Mouse (Mus musculus): ENCODE results near the gene Zfp871. TPM values are rescaled to one million over a fixed set of nuclear protein-coding genes. Genes with fewer than 3 reads are reported as not detected.
"Not testable (repeated sequence)": the region's sequence is repeated elsewhere in the genome, so short reads cannot be mapped to it uniquely, and the experiment has no call there.

Gene Zfp871
- polyA plus RNA-seq, 1 experiment from 2014 or later = 27.0 TPM

GRCm38 (mm10) chr17:32729029-32729428 is 59.1 kb downstream of the Zfp871 start:
- Histone ChIP-seq H3K4me2 (replicated peaks) (no peak overlapping the region), H3K36me3 (no peaks in the 10 kb centered on the region), H3K4me1 (no peaks in the 10 kb centered on the region), H3K9ac (no peak overlapping the region), H3K27ac (replicated peaks) (no peak overlapping the region), H3K4me3 (replicated peaks) (no peak overlapping the region), H3K9me3 (replicated peaks) (no peaks in the 10 kb centered on the region), H3K27me3 (no peaks in the 10 kb centered on the region)
- ATAC-seq (ENCODE audit: insufficient number of reproducible peaks, low FRiP score, low TSS enrichment, low read depth) = no peak
- 73% methylated on average over 3 of the region's 3 CpGs for WGBS

- H3K27me3 ChIP-seq; H3K36me3 ChIP-seq; H3K9me3 ChIP-seq (replicated peaks); H3K4me2 ChIP-seq (replicated peaks); H3K9ac ChIP-seq; H3K4me3 ChIP-seq (replicated peaks); H3K27ac ChIP-seq (replicated peaks); H3K4me1 ChIP-seq: not testable (repeated sequence)
- ATAC-seq (ENCODE audit: insufficient number of reproducible peaks, low FRiP score, low TSS enrichment, low read depth) = peak; percentile 43; the same call in 1 of the 2 replicates
Measured at GRCm38 (mm10) chr17:32726360-32726759, 61.7 kb downstream of the Zfp871 start.

- Histone ChIP-seq H3K9me3 (replicated peaks) (no peaks in the 10 kb centered on the region; the same call in 1 of the 2 replicates), H3K27me3 (no peaks in the 10 kb centered on the region), H3K36me3 (no peaks in the 10 kb centered on the region), H3K4me1 (no peaks in the 10 kb centered on the region), H3K4me3 (replicated peaks) (no peak overlapping the region), H3K4me2 (replicated peaks) (no peak overlapping the region), H3K9ac (no peak overlapping the region), H3K27ac (replicated peaks) (no peak overlapping the region)
- 75% methylated on average over 7 of the region's 7 CpGs for WGBS
- no peak for ATAC-seq (ENCODE audit: insufficient number of reproducible peaks, low FRiP score, low TSS enrichment, low read depth)
Measured at GRCm38 (mm10) chr17:32722771-32723170, 65.3 kb downstream of the Zfp871 start.

GRCm38 (mm10) chr17:32722151-32722550 is 65.9 kb downstream of the Zfp871 start:
- not testable (repeated sequence) for H3K27ac ChIP-seq (replicated peaks); H3K9me3 ChIP-seq (replicated peaks); H3K4me3 ChIP-seq (replicated peaks); H3K4me2 ChIP-seq (replicated peaks); H3K9ac ChIP-seq; H3K27me3 ChIP-seq; H3K36me3 ChIP-seq; H3K4me1 ChIP-seq; ATAC-seq (ENCODE audit: insufficient number of reproducible peaks, low FRiP score, low TSS enrichment, low read depth)
- WGBS = 80% methylated on average over 1 of the region's 1 CpGs

Other genes starting within 250 kb of the Zfp871 start
- gene Cyp4f37, start 167.0 kb downstream of the Zfp871 start, polyA plus RNA-seq (2015; fragmentation: Nextera tagmentation; extraction: Ambion mirVana) = not detected in 2 replicates
- gene Cyp4f40, start 129.4 kb downstream of the Zfp871 start, polyA plus RNA-seq (2015; fragmentation: Nextera tagmentation; extraction: Ambion mirVana) = 0.12 TPM in 2 replicates
- 0.56 and 0.72 TPM in 2 replicates for gene Cyp4f15, start 102.7 kb downstream of the Zfp871 start, polyA plus RNA-seq (2015; fragmentation: Nextera tagmentation; extraction: Ambion mirVana)
- gene Zfp811, start 21.6 kb upstream of the Zfp871 start, polyA plus RNA-seq (2015; fragmentation: Nextera tagmentation; extraction: Ambion mirVana) = 3.8 and 4.0 TPM in 2 replicates
- 15.4 and 16.5 TPM in 2 replicates for gene Zfp799, start 42.0 kb upstream of the Zfp871 start, polyA plus RNA-seq (2015; fragmentation: Nextera tagmentation; extraction: Ambion mirVana)
- 5.6 and 6.9 TPM in 2 replicates for gene Zfp870, start 103.4 kb upstream of the Zfp871 start, polyA plus RNA-seq (2015; fragmentation: Nextera tagmentation; extraction: Ambion mirVana)
- gene Cyp4f14, start 129.1 kb upstream of the Zfp871 start, polyA plus RNA-seq (2015; fragmentation: Nextera tagmentation; extraction: Ambion mirVana) = not detected in 2 replicates
- 15.9 and 17.7 TPM in 2 replicates for gene Cyp4f13, start 159.1 kb upstream of the Zfp871 start, polyA plus RNA-seq (2015; fragmentation: Nextera tagmentation; extraction: Ambion mirVana)
- gene Zfp472, start 177.5 kb upstream of the Zfp871 start, polyA plus RNA-seq (2015; fragmentation: Nextera tagmentation; extraction: Ambion mirVana) = 10.5 and 11.2 TPM in 2 replicates
- 11.7 and 13.7 TPM in 2 replicates for gene Zfp952, start 204.8 kb upstream of the Zfp871 start, polyA plus RNA-seq (2015; fragmentation: Nextera tagmentation; extraction: Ambion mirVana)
- 13.7 and 13.9 TPM in 2 replicates for gene Zfp763, start 245.1 kb upstream of the Zfp871 start, polyA plus RNA-seq (2015; fragmentation: Nextera tagmentation; extraction: Ambion mirVana)

Measured in embryonic facial prominence, embryonic 15.5 days (tissue).